Mouse (Mus musculus): Measurements from ENCODE around the gene Adcyap1. TPM values are rescaled to one million over a fixed set of nuclear protein-coding genes. Genes with fewer than 3 reads are reported as not detected.
A peak's percentile ranks its signal among the peaks of the same experiment; 100 is the strongest.

Adcyap1 gene
- total and polyA plus RNA-seq, 2 experiments from 2014 or later: 15.2 to 31.7 TPM

DNA sequence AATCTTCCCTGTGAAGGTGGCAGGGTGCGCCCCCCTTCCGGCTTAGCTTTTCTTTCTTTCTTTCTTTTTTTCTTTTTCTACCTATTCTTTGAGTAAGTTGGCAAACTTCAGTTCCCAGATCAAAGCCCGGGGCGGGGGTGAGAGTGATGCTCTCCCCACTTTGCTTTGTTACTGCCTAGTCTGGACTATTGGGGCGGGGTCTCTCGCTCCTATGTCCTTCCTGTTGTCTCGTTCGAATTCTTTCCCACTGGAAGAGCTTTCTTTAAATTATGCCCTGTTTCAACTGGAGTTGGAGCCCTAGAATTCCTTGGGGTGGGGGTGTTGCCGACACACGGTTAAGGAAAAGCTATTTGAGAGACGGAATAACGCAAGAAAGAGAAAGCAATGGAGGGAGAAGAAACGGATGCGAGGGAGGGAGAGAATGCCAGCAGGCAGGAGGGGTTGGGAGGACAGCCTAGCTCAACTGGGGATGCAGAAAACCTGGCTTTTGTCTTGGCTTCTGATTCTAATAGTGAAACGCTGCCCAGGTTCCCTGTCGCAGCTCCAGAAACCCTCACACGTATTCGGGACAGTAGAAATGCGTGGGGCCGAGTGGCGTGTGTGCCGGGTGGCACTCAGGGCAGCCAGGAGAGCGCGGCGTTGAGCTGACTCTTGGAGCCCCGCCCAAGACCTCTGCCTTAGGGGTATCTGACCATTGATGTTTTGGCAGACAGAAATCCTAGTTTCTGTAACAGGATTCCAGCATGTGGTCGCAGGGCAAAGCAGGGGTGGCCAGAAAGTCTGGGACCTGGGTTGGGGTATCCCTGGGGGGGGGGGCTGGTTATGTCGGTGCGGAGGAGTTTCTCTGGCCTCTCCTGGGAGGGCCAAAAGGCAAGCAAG lies 1.8 kb downstream of the Adcyap1 start:
- Histone ChIP-seq H3K27me3 (ENCODE audit: insufficient read depth, low read length) (peaks cover 41% of the 10 kb centered on the region), H3K9ac (peak overlapping the region; percentile 56), H3K36me3 (ENCODE audit: insufficient read depth) (no peaks in the 10 kb centered on the region), H3K4me2 (ENCODE audit: low read depth) (peak overlapping the region; percentile 71), H3K4me1 (ENCODE audit: insufficient read depth) (peaks cover 15% of the 10 kb centered on the region; the same call in 1 of the 2 replicates), H3K27ac (ENCODE audit: low read depth, low read length) (peak overlapping the region; percentile 62), H3K4me3 (ENCODE audit: low read depth, low read length) (peak overlapping the region; percentile 42), H3K9me3 (ENCODE audit: low read length) (no peaks in the 10 kb centered on the region)
- WGBS: 1% methylated on average over 29 of the region's 29 CpGs
- no peak for ATAC-seq
- TF ChIP-seq CTCF (IDR thresholded peaks at IDR 0.05; ENCODE audit: low read depth): no peak
- peak; percentile 60 for DNase-seq

DNA sequence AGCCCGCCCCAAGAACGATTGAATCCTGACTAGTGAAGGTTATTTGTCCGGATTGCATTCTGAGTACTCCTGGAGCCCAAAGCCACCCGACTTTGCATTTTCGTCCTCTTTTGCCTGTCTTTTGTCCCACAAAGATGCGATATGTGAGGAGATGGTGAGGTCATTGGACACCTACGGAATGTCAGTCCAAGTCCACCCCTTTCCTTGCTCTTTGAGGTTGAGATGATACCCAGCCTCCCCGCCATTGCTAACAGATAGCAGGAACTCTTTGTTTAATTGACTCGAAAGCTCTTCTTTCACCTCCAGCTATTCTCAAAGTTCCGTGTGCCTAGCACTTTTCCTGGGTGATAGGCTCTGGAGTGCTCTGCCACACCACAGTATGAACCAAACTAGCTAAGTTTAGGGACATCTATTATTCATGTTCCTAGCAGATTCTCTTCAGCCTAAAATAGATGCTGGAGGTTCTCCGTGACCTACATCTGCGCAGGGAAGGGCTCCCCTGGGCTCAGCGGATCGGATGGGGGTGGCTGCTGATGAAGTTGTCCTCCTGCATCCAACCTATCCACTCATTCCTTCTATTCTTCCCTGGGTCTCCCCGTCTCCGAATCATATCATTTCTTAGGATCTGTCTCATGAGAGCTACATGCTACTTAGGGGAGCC lies 2.6 kb downstream of the Adcyap1 start:
- DNase-seq (peak; percentile 60), ATAC-seq (peak; percentile 17)
- 4% methylated on average over 16 of the region's 16 CpGs for WGBS
- Histone ChIP-seq H3K9me3 (ENCODE audit: low read length) (no peaks in the 10 kb centered on the region), H3K9ac (peak overlapping the region; percentile 56), H3K4me1 (ENCODE audit: insufficient read depth) (peaks cover 15% of the 10 kb centered on the region; the same call in 1 of the 2 replicates), H3K27ac (ENCODE audit: low read depth, low read length) (peak overlapping the region; percentile 62), H3K36me3 (ENCODE audit: insufficient read depth) (no peaks in the 10 kb centered on the region), H3K4me2 (ENCODE audit: low read depth) (peak overlapping the region; percentile 71), H3K27me3 (ENCODE audit: insufficient read depth, low read length) (peaks cover 41% of the 10 kb centered on the region), H3K4me3 (ENCODE audit: low read depth, low read length) (peak overlapping the region; percentile 42)
- no peak for TF ChIP-seq CTCF (IDR thresholded peaks at IDR 0.05; ENCODE audit: low read depth)

DNA sequence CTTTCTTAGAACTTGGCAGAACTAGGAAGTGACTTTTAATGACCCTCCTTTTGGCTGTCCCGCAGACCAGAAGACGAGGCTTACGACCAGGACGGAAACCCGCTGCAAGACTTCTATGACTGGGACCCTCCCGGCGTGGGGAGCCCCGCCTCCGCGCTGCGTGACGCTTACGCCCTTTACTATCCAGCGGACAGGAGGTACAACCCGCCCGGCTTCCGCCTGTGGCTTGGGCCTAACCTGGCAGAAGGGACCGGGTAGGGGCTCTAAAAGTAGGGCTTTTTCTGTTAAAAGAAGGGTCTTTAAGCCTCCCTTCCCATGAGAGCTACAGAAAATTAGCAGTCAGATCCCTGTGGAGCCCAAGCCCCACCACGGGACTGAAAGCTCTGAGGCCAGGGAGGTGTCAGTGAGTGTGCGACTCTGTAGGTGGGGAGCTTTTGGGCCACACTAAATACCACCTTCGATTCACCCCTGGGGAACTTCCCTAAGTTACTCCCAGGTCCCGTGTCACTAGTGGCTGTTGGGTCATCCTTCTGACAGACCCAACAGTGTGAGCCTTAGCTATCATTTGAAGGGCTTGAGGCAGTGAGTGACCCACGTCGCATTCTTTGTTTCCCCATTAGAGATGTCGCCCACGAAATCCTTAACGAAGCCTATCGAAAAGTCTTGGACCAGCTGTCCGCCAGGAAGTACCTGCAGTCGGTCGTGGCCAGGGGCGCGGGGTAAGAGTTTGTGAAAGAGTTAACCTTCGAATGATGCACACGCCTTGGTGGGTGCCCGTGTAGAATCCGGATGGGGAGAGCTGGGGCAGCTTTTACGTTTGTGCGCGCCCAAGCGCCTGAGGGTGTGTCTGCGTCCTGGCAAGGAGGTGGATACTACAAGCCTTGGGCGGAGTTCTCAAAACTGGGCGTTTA lies 3.6 kb downstream of the Adcyap1 start:
- peak overlapping the region; percentile 62; the same call in 1 of the 2 replicates for H3K27ac ChIP-seq (ENCODE audit: low read depth, low read length)
- H3K4me2 ChIP-seq (ENCODE audit: low read depth): peak overlapping the region; percentile 71
- peak; percentile 69 for DNase-seq
- H3K9me3 ChIP-seq (ENCODE audit: low read length): no peaks in the 10 kb centered on the region
- H3K9ac ChIP-seq: peak overlapping the region; percentile 56
- no peak for TF ChIP-seq CTCF (IDR thresholded peaks at IDR 0.05; ENCODE audit: low read depth)
- peak overlapping the region; percentile 42 for H3K4me3 ChIP-seq (ENCODE audit: low read depth, low read length)
- H3K36me3 ChIP-seq (ENCODE audit: insufficient read depth): no peaks in the 10 kb centered on the region
- under 1% methylated on average over 44 of the region's 44 CpGs for WGBS
- peak; percentile 37 for ATAC-seq
- peaks cover 15% of the 10 kb centered on the region; the same call in 1 of the 2 replicates for H3K4me1 ChIP-seq (ENCODE audit: insufficient read depth)
- peaks cover 40% of the 10 kb centered on the region for H3K27me3 ChIP-seq (ENCODE audit: insufficient read depth, low read length)

DNA sequence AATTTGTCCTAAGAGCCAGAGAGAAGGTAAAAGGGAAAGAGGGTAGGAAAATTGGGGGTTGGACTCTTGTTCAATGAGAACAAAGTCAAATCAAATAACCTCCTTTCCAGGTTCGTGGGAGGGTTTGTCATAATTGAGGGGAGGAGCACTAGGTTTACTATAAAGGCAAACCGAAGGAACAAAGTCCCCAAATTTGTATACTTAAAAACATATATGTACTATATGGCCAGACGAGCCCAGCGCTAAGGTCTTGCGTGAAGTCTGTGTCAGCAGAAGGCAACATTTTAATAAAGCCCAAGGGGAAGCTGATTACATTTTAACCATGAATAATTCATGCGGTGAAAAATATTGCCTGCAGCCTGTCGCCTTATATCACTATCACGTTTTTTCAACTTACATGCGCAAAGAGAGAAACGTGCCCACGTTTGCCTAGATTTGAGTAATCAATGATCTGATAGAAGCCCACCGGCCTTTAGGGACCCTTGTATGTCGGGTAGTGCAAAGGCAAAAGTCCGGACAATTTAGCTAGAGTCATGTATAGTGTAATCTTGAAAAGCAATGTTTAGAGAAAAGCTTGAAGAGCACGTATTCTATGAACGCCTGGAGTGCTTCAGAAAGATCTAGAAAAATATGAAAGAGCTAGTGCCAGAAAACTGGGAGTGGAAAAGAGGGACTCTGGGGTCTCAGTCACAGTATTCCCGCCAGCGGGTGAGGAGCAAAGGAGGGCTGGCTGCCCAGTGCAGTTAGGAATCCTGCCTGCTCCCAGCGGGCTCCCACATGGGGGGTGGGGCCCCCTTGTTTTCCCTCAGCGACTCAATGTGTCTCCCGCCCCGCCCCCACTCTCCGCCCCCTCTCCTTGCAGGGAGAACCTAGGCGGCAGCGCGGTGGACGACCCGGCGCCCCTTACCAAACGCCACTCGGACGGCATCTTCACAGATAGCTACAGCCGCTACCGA lies 4.5 kb downstream of the Adcyap1 start:
- Histone ChIP-seq H3K36me3 (ENCODE audit: insufficient read depth) (no peaks in the 10 kb centered on the region), H3K4me2 (ENCODE audit: low read depth) (peak overlapping the region; percentile 71), H3K9me3 (ENCODE audit: low read length) (no peaks in the 10 kb centered on the region), H3K27me3 (ENCODE audit: insufficient read depth, low read length) (peaks cover 31% of the 10 kb centered on the region), H3K4me3 (ENCODE audit: low read depth, low read length) (peak overlapping the region; percentile 42), H3K27ac (ENCODE audit: low read depth, low read length) (peak overlapping the region; percentile 30; the same call in 1 of the 2 replicates), H3K9ac (peak overlapping the region; percentile 56), H3K4me1 (ENCODE audit: insufficient read depth) (peaks cover 15% of the 10 kb centered on the region; the same call in 1 of the 2 replicates)
- TF ChIP-seq CTCF (IDR thresholded peaks at IDR 0.05; ENCODE audit: low read depth): no peak
- DNase-seq (peak; percentile 69), ATAC-seq (peak; percentile 30)
- 3% methylated on average over 34 of the region's 34 CpGs for WGBS

DNA sequence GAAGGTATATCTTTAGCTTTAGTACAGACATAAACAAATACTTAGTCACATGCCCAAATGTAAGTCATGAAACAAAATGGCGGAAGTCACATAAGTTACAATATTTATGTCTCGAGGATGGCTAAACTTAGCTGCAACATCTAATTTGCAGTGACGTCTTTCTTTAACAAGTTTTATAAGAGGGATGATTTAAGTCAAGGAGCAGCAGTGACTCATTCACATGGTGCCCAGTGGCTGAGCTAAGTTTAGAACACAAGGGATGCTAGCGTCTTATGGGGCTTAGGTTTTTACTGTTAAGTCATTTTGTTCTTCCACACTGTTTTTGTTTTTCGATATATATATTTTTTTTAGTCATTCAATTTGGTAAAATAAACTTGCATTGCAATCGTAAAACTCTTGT lies 19.0 kb downstream of the Adcyap1 start:
- no peak overlapping the region for H3K4me3 ChIP-seq (ENCODE audit: low read depth, low read length)
- H3K9me3 ChIP-seq (ENCODE audit: low read length): no peaks in the 10 kb centered on the region
- no peaks in the 10 kb centered on the region for H3K27me3 ChIP-seq (ENCODE audit: insufficient read depth, low read length)
- no peak overlapping the region for H3K4me2 ChIP-seq (ENCODE audit: low read depth)
- H3K4me1 ChIP-seq (ENCODE audit: insufficient read depth): no peaks in the 10 kb centered on the region
- DNase-seq: no peak
- ATAC-seq: no peak
- TF ChIP-seq CTCF (IDR thresholded peaks at IDR 0.05; ENCODE audit: low read depth): no peak
- H3K36me3 ChIP-seq (ENCODE audit: insufficient read depth): no peaks in the 10 kb centered on the region
- 85% methylated on average over 6 of the region's 6 CpGs for WGBS
- no peak overlapping the region for H3K27ac ChIP-seq (ENCODE audit: low read depth, low read length)
- no peak overlapping the region for H3K9ac ChIP-seq
